Mouse (Mus musculus): ENCODE measurements around the gene Tmem255b. TPM values are rescaled to one million over a fixed set of nuclear protein-coding genes. Genes with fewer than 3 reads are reported as not detected.

Tmem255b gene
- 1 to 10 TPM; 3.5 to 3.9 TPM for total RNA-seq (2021)
- long read RNA-seq, experiment 1, partial matches to known transcripts, result 0 of 7 reads
- long read RNA-seq, experiment 1, other reads (novel, unspliced or antisense), result 3 of 7 reads
- long read RNA-seq, experiment 2, partial matches to known transcripts, result 1 of 7 reads
- long read RNA-seq, experiment 2, other reads (novel, unspliced or antisense), result 1 of 7 reads

DNA sequence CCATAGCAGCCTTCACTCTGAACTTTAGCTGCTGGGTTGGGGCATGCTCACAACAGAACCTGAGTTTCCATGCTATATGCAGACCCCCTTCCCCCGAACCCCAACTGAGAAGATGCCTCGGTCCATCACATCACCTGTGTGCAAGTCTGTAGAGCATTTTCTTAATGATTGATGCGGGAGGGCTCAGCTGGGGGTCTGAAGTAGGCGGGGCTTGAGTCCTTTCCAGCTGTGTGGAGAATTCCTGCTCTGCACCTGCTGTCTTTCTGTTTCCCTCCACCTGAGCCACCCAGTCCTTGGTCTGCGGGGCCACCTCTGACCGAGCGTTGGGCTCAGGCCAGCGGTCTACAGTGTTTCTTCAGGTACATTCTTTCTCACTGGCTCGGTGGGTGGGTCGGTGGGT, at the start of gene Tmem255b:
TSS of gene Tmem255b (plus strand) at position 301 of the 400 bp plus-strand sequence.
- no peak for DNase-seq

DNA sequence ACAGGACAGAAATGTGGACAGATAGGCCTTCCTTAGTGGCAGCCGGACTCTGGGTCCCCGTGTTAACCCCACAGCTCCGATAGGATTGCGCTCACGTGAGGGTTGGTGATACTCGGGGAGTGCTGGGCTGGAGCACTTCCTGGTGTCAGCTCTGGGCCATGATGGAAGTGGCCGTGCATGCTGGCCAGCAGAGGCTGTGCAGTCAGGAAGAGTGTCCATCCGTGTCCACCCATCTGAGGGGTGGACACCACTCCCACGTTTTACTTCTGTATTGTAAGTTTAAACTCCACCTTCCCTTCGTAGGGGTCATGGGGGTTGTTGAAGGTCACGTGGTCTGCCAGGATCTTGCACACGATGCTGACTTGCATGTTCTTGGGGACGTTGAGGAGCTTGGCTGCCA, 48.6 kb upstream of the Tmem255b start:
- no peak for DNase-seq

DNA sequence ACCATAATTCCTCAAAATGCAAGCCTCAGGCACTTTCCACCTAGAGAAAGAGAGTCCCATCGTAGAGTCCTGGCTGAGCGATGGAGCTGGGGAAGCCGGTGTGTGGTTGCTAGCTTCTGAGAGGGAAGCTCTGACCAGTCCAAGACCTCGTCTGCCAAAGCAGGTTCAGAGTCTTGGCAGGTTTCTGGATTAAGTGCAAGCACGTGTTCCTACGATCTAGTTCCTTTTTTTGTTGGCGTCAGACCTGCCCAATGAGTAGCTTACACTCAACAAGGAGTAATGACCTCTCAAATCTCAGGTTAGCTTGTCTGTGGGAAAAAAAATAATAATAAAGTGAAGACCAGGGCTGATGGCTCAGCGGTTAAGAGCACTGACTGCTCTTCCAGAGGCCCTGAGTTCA, 47.3 kb upstream of the Tmem255b start:
- DNase-seq, result no peak

DNA sequence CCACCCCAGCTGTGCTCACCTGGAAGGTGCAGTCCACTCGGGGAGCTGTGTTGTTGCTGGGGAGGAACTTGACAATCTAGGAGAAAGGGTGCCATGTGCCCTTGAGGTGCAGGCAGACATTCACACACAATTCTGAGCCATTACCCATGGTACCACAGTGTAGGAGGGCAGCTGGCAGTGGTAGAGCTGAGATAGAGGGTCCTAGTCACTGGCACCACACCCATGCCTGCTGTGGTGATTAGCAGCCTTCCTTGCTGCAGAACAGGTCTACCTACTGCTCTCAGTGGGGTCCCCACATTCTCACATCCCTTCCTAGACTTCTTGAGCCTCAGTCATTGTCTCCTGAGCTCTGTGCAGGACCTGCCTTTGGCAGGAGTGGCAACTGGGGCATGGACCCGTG, 46.2 kb upstream of the Tmem255b start:
- no peak for DNase-seq

DNA sequence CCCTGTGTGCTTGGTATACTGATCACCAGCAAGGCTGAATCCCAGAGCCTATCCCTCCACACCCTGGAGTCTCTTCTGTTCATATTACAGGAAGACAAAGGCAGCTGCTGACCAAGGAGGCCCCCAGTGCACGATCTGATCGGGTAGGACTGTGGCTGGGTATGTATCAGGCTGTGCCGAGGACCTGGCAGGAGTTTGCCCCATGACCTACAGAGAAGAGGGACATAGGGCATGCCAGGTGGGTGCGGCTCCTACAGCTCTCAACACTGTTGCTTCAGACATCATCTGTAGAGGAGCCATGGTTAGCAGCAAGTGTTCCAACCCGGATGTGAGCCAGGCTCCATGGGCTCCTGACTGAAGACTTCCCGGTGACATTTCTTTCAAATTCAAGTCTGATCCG, 41.1 kb upstream of the Tmem255b start:
- DNase-seq, result no peak

DNA sequence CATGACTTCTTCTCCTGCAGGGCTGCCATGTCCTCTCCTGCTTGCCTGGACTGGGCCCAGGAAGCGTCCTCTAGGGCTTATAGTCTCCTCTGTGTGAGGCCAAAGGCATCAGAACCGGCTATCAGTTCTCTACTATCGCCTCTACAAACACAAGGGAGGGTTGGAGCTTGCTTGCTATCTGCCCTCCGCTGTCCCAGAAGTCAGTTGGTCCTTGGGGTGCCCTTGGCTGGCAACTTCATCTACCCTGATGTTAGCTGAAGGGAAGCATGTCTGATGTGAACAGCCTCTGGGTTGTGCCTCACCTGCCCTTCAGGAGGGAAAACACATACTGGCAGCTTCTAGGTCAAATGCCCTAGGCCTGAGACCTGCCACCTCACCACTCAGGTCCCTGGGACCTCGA, 38.3 kb upstream of the Tmem255b start, which contains the start of gene Atp4b:
TSS of gene Atp4b (minus strand) at position 101 of the 400 bp plus-strand sequence.
- no peak for DNase-seq

DNA sequence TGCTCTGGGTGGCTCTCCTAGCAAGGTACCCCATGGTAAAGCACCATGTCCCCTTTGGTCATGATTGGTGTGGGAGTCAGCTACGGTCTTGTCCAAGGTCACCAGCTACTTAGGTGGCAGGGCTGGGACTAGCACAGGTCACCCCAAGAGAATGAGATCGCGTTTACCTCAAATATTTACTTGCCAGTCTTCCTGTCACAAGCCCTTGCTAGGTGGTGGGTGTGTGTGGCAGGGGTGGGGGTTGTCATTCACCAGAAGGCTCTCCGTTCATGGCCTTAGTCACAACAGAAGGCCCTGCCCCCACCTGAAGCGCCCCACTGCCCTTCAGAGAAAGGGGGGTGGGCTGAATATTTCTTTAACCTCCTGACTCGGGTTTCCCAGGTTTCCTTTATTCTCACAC, 31.5 kb upstream of the Tmem255b start:
- DNase-seq, result no peak

DNA sequence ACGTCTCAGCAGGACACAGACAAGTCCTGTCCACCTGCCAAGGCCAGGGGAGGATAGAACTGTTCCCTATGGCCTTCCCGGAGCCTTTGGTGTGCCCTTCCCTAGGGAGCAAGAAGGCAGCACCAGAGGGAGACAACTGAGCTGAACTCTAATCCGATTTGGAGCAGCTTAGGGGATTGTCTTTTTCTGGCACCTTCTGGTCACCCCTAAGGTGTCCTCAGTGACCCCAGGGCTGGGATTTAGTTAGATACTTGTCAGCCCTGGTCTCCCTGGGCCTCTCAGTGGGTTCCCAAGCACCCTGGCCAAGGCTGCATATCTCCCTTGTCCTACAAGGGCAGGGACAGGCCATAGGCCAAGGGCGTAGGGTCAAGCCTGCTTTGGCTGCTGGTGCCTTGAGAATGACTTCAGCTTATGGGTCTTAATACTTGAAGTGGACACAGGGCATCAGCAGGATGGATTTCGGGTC, 30.3 kb upstream of the Tmem255b start, which contains the start of gene Grk1:
TSS of gene Grk1 (plus strand) at position 416 of the 466 bp plus-strand sequence.
- no peak for DNase-seq

DNA sequence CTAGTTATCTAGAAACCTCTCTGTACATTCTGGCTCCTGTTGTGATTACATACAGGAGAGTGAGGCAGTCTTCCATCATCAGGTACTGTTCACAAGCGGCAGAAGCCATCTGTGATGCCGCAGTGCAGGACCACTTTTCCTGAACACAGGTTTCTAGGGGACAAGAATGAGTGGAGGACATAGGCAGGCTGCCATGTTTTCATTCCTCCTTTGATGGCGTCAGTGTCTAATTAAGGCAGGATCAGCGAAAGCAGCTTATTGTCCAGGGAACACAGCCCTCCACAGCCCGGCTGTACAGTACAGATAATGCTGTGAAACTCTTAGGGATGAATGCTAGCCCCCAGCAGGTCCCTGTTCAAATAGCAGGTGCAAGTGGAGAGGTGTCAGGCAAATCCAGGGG, 29.0 kb upstream of the Tmem255b start:
- DNase-seq, result no peak

DNA sequence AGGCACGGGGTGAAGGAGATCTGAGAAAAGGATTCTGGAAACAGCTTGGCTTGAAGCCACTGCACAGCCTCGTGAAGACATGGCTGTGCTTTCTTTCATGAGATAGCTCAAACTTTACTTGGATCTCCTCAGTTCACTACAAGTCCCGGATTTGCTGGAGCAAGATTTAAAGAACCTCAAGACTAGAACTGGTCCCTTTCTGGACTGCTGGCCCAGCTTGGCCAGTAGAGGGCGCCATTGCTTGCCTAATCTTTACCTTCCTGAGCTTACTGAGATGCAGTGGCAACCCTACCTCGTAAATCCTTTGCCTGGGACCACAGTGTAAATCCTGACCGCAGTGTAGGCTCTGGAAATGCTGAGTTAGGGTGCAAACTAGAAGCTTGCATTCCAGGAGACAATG, 23.4 kb upstream of the Tmem255b start:
- DNase-seq, result peak; percentile 59

DNA sequence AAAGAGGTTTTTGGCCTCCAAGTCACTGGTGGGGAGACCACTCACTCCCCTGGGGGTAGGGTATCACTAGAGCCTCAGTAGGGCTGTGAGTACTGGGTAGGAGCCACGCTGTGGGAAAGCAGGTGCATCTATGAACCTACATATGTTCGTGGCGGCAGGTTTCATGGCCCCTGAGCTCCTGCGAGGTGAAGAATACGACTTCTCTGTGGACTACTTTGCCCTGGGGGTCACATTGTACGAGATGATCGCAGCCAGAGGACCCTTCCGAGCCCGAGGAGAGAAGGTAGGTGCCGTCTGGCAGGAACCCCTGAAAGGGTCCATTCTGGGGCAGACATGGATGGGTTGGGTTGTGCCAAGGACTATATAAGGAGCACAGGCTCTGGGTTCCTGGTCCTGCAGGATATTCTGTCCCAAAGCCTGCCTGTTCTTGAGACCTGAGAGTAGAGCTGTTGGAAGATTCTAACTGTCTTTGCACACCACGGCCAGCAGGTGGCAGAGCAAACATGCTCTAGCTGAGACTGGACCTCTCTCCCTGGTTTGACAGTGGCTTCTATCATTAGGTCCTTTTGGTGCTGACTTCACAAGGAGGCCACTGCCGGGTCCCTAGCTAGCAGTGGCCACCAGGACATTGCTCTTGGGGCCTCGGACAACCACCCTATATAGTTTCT, 22.0 kb upstream of the Tmem255b start:
- DNase-seq, result no peak

DNA sequence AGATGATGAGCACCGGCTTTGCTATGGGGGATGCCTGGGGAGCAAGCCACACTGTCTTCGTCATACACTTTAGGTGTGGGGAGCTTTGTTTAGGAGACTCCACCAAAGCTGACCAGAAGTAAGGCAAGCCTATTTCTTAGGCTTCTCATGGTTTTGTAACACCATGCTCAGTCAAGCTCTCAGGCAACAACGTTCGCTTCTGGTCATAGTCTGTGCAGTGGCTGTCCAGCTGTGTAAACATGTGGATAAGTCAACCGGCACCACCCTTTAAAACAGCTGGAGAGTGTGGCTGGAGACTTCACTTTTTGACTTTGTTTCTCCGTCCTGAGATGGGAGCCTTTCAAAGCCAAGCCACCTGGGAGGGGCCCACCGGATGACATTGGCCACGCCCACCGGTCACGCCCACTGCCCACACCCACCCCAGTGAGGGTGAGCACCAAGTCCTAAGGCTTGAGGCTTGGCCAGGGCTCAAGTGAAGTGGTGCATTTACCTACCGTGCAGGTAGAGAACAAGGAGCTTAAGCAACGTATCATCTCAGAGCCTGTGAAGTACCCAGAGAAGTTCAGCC, 21.1 kb upstream of the Tmem255b start:
- DNase-seq, result no peak

DNA sequence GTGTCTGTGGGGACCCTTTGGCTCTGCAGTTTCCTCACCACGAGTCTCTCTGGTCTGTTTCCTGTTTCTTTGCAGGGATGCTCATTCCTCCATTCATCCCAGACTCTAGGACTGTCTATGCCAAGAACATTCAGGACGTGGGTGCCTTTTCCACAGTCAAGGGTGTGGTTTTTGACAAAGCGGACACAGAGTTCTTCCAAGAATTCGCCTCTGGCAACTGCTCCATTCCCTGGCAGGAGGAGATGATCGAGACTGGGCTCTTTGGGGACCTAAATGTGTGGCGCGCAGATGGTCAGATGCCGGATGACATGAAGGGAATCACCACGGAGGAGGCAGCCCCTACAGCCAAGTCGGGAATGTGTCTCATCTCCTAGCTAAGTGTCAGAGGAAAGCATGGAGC, 19.1 kb upstream of the Tmem255b start:
- DNase-seq, result peak; percentile 74

DNA sequence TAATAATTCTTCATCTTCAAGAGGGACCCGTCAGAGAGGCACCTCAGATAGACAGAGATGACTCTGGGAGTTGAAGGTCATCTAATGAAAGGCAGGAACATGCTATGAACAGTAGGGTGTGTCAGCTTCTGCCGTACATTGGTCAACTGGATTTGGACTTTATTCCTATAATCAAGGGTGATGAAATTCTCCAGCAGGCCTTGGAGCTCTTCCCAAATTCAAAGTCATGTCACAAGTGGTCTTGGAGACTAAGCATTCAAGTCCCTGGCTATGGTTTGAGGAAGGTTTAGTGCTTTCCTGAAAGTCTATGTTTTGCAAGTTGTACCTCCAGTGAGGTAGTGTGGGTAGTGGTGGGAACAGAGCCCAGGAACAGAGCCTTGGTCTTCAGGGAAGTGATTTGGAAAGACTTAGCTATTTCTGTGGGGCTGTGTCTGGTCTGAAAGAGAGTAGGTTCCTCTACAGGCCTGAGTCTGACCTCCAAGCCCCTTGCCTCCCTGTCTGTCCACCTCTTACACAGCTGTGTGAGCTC, 15.8 kb upstream of the Tmem255b start:
- DNase-seq, result no peak

DNA sequence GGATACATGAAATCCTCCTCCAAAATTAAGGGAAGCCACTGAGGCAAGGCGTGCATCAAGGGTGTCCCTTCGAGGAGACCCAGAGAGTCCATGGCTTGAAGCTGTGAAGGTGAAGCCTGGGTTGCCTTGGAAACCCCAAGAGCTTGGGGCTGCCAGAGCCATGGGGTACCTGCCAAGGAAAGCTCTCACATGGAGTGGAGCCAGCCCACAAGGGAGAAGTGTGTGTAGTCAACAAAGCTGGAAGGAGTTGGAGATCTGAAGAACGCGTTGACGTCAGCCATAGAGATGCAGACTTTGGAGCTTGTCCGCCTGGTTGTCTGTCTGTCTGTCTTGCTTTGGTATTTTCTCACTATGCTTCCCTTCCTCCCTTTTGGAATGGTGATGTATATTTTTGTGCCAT, 14.0 kb upstream of the Tmem255b start:
- DNase-seq, result no peak

DNA sequence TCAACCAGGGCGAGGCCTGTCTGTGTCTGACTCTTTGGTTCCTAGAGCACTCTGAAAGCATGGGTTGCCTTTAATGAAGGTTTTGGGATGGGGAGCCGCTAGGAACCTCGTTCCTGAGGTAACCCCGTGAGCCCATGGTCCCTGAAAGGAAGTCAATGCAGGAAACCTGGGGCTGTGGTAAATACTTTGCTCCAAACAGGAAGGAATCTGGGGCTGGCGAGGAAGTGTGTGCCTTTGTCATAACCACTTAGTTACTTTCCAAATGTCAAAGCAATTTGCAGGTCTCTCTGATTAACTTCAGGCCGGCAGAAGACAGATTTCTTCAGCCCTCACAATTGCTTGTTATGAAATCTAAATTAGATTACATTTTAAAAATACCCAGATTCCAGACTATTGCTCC, 7.6 kb upstream of the Tmem255b start:
- no peak for DNase-seq

DNA sequence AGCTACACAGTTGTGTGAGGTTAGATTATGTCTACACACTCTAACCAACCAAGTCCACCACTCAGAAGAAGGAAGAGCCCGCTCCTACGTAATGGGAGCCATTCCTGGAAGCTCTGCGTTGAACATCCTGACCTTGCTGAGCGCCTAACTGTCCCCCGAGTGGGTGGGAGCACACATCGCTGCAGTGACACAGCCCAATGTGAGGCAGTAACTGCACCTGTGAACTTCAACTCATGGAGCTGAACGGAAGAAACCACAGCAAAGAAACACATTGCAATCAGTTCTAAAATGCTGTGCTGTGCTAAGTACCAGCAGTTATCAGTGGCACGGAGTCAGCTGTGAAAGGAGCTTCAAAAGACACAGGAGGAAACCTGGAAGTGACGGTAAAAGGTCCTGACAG, 6.8 kb upstream of the Tmem255b start:
- no peak for DNase-seq

DNA sequence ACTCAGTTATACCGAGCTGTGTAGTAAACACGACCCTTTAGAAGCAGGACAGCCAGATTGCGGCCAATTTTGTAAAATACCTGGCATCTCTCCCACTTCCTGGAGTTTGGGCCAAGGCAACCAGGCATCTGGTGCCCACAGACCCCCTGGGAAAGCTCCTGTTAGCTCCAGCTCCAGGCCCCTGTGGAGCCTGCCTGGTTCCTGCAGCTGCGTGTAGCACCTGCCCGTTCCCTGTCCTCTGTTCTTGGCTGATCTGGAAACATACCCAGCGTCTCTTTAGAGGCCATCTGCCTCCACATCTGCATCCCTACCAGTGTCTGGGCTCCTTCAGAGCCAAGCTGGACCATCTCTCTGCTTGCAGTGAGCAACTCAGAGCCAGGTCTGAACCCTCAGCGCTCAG, 4.6 kb upstream of the Tmem255b start:
- DNase-seq, result no peak

DNA sequence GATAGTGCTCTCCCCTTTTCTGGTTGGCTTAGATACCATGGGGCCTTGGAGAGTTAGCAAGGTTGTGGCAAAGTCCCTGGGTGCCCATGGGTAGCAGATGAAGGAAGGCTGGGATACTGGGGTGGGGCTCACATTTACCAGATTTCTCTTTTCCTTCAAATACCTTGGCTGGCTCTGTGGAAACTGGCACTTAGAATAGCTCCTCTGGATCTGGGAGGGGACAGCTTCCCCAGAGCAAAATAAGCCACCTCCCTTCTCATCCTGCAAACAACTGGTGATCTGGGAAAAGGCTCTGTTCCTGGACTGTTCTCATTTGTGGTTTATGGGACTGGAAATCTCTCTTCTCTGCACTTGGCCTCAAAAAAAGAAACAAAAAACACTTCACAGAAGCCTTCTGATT, 4.1 kb upstream of the Tmem255b start:
- DNase-seq, result no peak

DNA sequence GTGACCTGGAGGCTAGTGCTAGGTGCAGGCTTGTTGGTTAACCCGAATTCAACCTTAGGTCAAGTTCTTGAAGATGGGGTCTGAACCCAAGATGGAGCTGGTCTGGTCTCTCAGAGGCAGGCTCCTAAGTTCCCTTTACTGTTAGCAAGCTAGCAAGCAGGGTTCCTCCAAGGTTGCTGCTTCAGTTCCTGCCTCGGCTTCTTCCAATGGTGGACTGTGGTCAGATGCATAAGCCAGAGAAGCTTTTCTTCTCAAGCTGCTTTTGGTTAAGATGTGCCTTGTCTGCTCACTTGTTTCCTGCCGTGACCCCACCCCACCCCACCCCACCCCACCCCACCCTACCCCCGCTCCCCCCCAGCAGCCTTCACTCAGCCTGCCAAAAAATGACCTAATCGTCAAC, 1.9 kb upstream of the Tmem255b start:
- DNase-seq, result no peak

DNA sequence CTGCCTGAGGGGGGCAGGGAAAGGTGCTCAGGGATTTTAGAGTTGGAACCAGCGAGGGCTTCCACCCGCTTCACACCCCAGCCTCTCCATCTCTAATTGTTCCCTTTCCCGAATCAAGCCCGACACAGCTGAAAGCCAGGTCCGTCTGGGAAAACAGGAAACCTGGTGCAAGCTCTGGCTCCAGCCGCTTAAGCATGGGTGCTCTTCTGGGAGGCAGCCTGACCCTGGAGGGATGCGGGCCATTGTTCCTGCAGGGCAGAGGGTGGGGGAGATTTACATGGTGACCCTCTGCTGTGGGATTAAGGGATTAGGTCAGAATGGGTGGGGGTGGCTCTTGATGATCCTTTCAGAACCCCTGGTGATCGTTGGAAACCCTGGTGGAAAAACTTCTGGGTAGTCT, 1.1 kb downstream of the Tmem255b start:
- DNase-seq, result no peak

DNA sequence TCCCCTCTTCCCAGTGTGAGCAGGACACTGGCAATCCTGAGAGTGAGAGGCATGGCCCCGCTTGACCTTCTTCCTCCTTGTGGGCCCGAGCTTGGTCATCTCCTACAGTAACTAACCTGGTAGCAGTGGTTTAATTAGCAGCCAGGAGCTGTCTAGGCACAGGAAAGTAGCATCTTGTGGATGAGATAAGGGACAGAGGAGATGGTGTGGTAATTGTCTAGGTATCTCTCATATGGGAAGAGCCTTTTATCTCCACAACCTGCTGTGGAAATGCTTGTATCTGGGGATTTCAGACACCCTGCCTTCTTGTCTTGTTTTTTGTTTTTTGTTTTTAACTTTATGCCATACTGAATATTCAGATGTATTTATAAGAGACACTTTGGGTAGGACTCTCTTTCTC, 2.5 kb downstream of the Tmem255b start:
- no peak for DNase-seq

DNA sequence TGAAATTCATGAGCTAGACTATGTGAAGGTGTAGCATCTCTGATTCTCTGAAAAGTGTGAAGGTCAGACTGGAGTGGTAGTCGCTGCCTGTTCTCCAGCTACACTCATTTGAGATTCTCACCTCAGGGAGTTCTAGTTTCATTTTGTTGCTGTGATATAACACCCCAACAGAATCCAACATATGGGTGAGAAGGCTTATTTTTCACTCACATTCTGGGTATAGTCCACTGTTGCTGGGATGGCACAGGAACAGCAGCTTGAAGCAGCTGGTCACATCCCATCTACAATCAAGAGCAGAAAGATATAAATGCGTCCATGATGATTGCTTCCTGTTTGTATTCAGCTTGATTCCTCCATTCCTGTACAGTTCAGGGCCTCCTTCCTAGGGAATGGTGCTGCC, 7.2 kb downstream of the Tmem255b start:
- no peak for DNase-seq

DNA sequence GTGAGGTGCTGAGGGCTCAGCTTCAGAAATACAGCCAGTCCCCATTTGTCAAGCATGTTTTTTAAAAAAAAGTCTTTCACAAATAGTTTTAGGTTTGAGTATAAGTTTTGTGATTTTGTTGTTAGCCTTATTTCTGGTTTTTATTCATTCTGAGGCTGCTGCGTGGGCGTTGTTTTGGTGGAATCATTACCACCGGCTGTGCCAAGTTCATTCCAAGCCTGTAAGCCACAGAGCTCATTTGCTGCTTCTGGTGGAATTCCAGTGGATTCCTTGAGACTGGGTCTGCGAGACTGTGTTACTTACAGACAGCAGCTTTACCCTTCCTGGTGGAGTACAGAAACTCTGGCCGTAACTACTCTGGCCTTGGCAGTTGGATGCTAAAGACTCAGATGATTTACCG, 11.5 kb downstream of the Tmem255b start:
- DNase-seq, result no peak
